In genomic region chr16:90703646-90704045, GRCm38 (mm10) we compare ENCODE assay signal across 29 mouse cellular contexts. TPM values are rescaled to one million over a fixed set of nuclear protein-coding genes. Genes with fewer than 3 reads are reported as not detected.
DNase-seq lines count a peak whose midpoint lies in the region; ATAC-seq and TF ChIP-seq lines count a peak whose summit lies in the region.
"Had no signal": no experiment of that assay in that cellular context is flagged by ENCODE, and none has a peak within 500 bp of the region (broad histone marks: within the 10 kb centered on the region; RNA-seq: fewer than 3 reads in every experiment).

No protein-coding gene starts in this region.

- no peaks in the 10 kb centered on the region for H3K36me3 ChIP-seq in hindbrain, embryonic 10.5 days
- no peaks in the 10 kb centered on the region for H3K36me3 ChIP-seq in hindbrain, embryonic 13.5 days
- H3K36me3 ChIP-seq in lung, postnatal 0 days (ENCODE audit: insufficient read depth, low read length), result no peaks in the 10 kb centered on the region
- H3K36me3 ChIP-seq: embryonic facial prominence, embryonic 13.5 days; forebrain, embryonic 15.5 days; G1E; heart, embryonic 13.5 days; hindbrain, embryonic 15.5 days; limb, embryonic 12.5 days; liver, embryonic 12.5 days; midbrain, embryonic 10.5 days had no signal

- no peak for TF ChIP-seq POLR2A in lung, adult 2 months (IDR thresholded peaks at IDR 0.05; ENCODE audit: borderline replicate concordance, extremely low read depth, low read depth, low read length)

- TF ChIP-seq CTCF in lung, postnatal 0 days (IDR thresholded peaks at IDR 0.05), result no peak
- no peak for TF ChIP-seq CTCF in lung, adult 2 months (IDR thresholded peaks at IDR 0.05; ENCODE audit: insufficient read depth, low read length)

- no peak overlapping the region for H3K9ac ChIP-seq in hindbrain, embryonic 13.5 days
- H3K9ac ChIP-seq in lung, postnatal 0 days (replicated peaks; ENCODE audit: low read depth), result no peak overlapping the region
- H3K9ac ChIP-seq: embryonic facial prominence, embryonic 13.5 days; forebrain, embryonic 15.5 days; heart, embryonic 13.5 days; hindbrain, embryonic 15.5 days; limb, embryonic 12.5 days; liver, embryonic 12.5 days had no signal

- 0 out of 2 replicates have a peak overlapping the region, but pooled peaks have one; percentile 36 for H3K27ac ChIP-seq in hindbrain, embryonic 10.5 days
- no peak overlapping the region for H3K27ac ChIP-seq in hindbrain, embryonic 13.5 days
- H3K27ac ChIP-seq in lung, postnatal 0 days (ENCODE audit: low read length), result peak overlapping the region; percentile 68
- H3K27ac ChIP-seq: embryonic facial prominence, embryonic 13.5 days; forebrain, embryonic 15.5 days; heart, embryonic 13.5 days; hindbrain, embryonic 15.5 days; layer of hippocampus, adult 2 months; limb, embryonic 12.5 days; liver, embryonic 12.5 days had no signal

- no peak overlapping the region for H3K4me3 ChIP-seq in hindbrain, embryonic 10.5 days
- no peak overlapping the region for H3K4me3 ChIP-seq in hindbrain, embryonic 13.5 days
- no peak overlapping the region for H3K4me3 ChIP-seq in lung, postnatal 0 days (ENCODE audit: low read depth, low read length)
- H3K4me3 ChIP-seq in lung, adult 2 months (replicated peaks; ENCODE audit: extremely low read depth, low read depth, low read length), result no peak overlapping the region
- H3K4me3 ChIP-seq: embryonic facial prominence, embryonic 13.5 days; erythroblast, embryonic 14.5 days; forebrain, embryonic 15.5 days; heart, embryonic 13.5 days; hindbrain, embryonic 15.5 days; layer of hippocampus, adult 2 months; limb, embryonic 12.5 days; liver, embryonic 12.5 days; midbrain, embryonic 10.5 days had no signal

- 12% methylated on average over 1 of the region's 1 CpGs for WGBS in hindbrain, embryonic 10.5 days
- WGBS in hindbrain, embryonic 13.5 days, result 22% methylated on average over 1 of the region's 1 CpGs
- WGBS in lung, postnatal 0 days, result 0% methylated on average over 1 of the region's 1 CpGs
- WGBS in lung, adult 2 months, result 4% methylated on average over 1 of the region's 1 CpGs

- no peaks in the 10 kb centered on the region for H3K27me3 ChIP-seq in hindbrain, embryonic 10.5 days (ENCODE audit: insufficient read depth, poor library complexity, severe bottlenecking)
- H3K27me3 ChIP-seq in hindbrain, embryonic 13.5 days, result no peaks in the 10 kb centered on the region; the same call in 1 of the 2 replicates
- no peaks in the 10 kb centered on the region for H3K27me3 ChIP-seq in lung, postnatal 0 days (replicated peaks; ENCODE audit: insufficient read depth, low read length)
- H3K27me3 ChIP-seq: embryonic facial prominence, embryonic 13.5 days; forebrain, embryonic 15.5 days; heart, embryonic 13.5 days; hindbrain, embryonic 15.5 days; limb, embryonic 12.5 days; Patski had no signal

- ATAC-seq in hindbrain, embryonic 13.5 days (ENCODE audit: low FRiP score), result no peak
- peak; percentile 67 for ATAC-seq in lung, postnatal 0 days
- ATAC-seq: forebrain, embryonic 15.5 days; liver, embryonic 12.5 days; Patski had no signal

- no peaks in the 10 kb centered on the region for H3K9me3 ChIP-seq in hindbrain, embryonic 10.5 days
- H3K9me3 ChIP-seq in hindbrain, embryonic 13.5 days, result no peaks in the 10 kb centered on the region
- H3K9me3 ChIP-seq in lung, postnatal 0 days (ENCODE audit: low read length), result no peaks in the 10 kb centered on the region
- H3K9me3 ChIP-seq: embryonic facial prominence, embryonic 13.5 days; forebrain, embryonic 15.5 days; G1E; heart, embryonic 13.5 days; hindbrain, embryonic 15.5 days; limb, embryonic 12.5 days; midbrain, embryonic 10.5 days had no signal

- peak; percentile 56 for TF ChIP-seq EP300 in lung, postnatal 0 days (IDR thresholded peaks at IDR 0.05)

- DNase-seq in hindbrain, embryonic 10.5 days (ENCODE audit: low spot score), result peak; percentile 38
- peak; percentile 59 for DNase-seq in lung, postnatal 0 days (ENCODE audit: low spot score)
- no peak for DNase-seq in lung, adult 2 months
- peak; percentile 73 for DNase-seq in embryo, embryonic 9.5 days (ENCODE audit: extremely low spot score)
- peak; percentile 43 for DNase-seq in lung, postnatal 25 days (ENCODE audit: low spot score)
- DNase-seq in cerebellum, postnatal 36 days, result no peak
- no peak for DNase-seq in cerebellum, postnatal 4 days (ENCODE audit: low spot score in 2 of 2)
- DNase-seq: adrenal gland, adult 2 months; B cell, adult 2 months; cerebellum, adult 11-12 months; cerebellum, postnatal 14 days; gastrocnemius, postnatal 10 days; kidney, adult 8-10 months; kidney, postnatal 14 days; layer of hippocampus, postnatal 36 days; retina, postnatal 1 day had no signal

- H3K4me2 ChIP-seq in hindbrain, embryonic 13.5 days, result no peak overlapping the region
- no peak overlapping the region for H3K4me2 ChIP-seq in lung, postnatal 0 days (replicated peaks; ENCODE audit: low read depth, low read length)
- H3K4me2 ChIP-seq: embryonic facial prominence, embryonic 13.5 days; forebrain, embryonic 15.5 days; heart, embryonic 13.5 days; hindbrain, embryonic 15.5 days; limb, embryonic 12.5 days; liver, embryonic 12.5 days had no signal

- peaks cover 21% of the 10 kb centered on the region; the same call in 1 of the 2 replicates for H3K4me1 ChIP-seq in hindbrain, embryonic 10.5 days (replicated peaks)
- no peaks in the 10 kb centered on the region for H3K4me1 ChIP-seq in hindbrain, embryonic 13.5 days (replicated peaks)
- H3K4me1 ChIP-seq in lung, postnatal 0 days (ENCODE audit: insufficient read depth, low read depth, low read length), result no peaks in the 10 kb centered on the region
- no peaks in the 10 kb centered on the region for H3K4me1 ChIP-seq in lung, adult 2 months (ENCODE audit: control insufficient read depth, insufficient read depth, low read length)
- H3K4me1 ChIP-seq: embryonic facial prominence, embryonic 13.5 days; forebrain, embryonic 15.5 days; hindbrain, embryonic 15.5 days had no signal

RNA-seq across cellular contexts. Expression of gene Mis18a, which starts 23.6 kb away (rescaled TPM):
- polyA plus RNA-seq in hindbrain, embryonic 10.5 days (2016; fragmentation: Nextera tagmentation; extraction: Ambion mirVana), result 81.0 and 96.2 TPM in 2 replicates
- 28.2 and 30.2 TPM in 2 replicates for polyA plus RNA-seq in hindbrain, embryonic 13.5 days (2015; fragmentation: Nextera tagmentation; extraction: Ambion mirVana)
- polyA plus RNA-seq in lung, postnatal 0 days (2015; fragmentation: Nextera tagmentation; extraction: Ambion mirVana), result 25.7 and 27.7 TPM in 2 replicates
- 9.8 and 10.3 TPM in 2 replicates for polyA plus RNA-seq in lung, adult 2 months (2012; rRNA removed)

RNA-seq across cellular contexts. Expression of gene Mrap, which starts 34.4 kb away (rescaled TPM):
- 1.9 and 3.0 TPM in 2 replicates for polyA plus RNA-seq in hindbrain, embryonic 10.5 days (2016; fragmentation: Nextera tagmentation; extraction: Ambion mirVana)
- polyA plus RNA-seq in hindbrain, embryonic 13.5 days (2015; fragmentation: Nextera tagmentation; extraction: Ambion mirVana), result not detected in 2 replicates
- polyA plus RNA-seq in lung, postnatal 0 days (2015; fragmentation: Nextera tagmentation; extraction: Ambion mirVana), result 4.4 and 4.7 TPM in 2 replicates
- 21.4 and 26.7 TPM in 2 replicates for polyA plus RNA-seq in lung, adult 2 months (2012; rRNA removed)
- polyA plus RNA-seq: embryonic facial prominence, embryonic 13.5 days; forebrain, embryonic 15.5 days; G1E; intestine, embryonic 14.5 days; limb, embryonic 12.5 days; Patski had no signal

Comparison
In these comparisons a context has a peak if more than half of its experiments do, and no peak if none do; other contexts are left out.
1. DNase-seq: peak in hindbrain, embryonic 10.5 days (single experiment), lung, postnatal 0 days (single experiment), embryo, embryonic 9.5 days (single experiment) and lung, postnatal 25 days (single experiment); none in lung, adult 2 months (single experiment), cerebellum, postnatal 36 days (0 of 2) and cerebellum, postnatal 4 days (0 of 2).